Mouse (Mus musculus): Measurements from ENCODE around the gene Thap12.

Thap12 gene

GRCm38 (mm10) chr7:98698041-98698440 is 4.9 kb upstream of the Thap12 start:
- DNase-seq (ENCODE audit: inconsistent ontology term), result no peak

DNA sequence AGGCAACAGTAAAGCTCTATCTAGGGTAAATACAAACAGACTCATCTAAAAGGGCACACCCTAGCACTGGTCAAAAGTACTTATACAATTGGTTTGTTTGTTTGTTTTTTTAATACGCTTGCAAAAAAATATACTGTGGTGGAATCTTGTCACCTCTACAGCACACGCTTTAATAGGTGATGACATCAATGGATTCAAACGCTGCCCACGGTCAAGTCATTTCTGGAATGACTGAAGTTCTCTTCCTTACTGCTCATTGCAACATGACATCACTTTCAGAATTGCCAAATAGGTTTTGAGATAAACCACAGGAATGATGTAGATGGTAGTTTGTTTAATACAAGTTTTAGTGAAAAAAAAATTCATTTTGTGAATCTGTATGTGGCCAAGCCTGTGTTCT is 4.3 kb upstream of the Thap12 start:
- no peak for DNase-seq (ENCODE audit: inconsistent ontology term)

DNA sequence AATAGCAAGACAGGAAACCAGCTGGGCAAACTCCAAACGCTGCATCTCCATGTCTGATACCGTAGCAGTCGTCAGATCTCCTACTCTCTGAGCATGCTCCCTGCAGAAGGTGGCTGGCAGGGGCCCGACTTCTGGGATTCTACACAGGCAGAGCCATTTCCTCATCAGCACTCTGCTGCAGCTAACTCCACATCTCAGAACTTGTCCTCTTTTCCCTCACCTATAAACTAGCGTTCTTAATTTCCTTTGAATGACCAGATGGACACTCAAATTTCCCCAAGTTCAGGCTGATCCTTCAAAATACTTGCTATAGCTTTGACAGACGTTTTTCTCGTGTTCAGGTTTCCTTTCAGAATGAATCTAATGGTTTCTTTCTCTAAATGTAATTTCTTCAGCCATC is 1.1 kb upstream of the Thap12 start:
- DNase-seq (ENCODE audit: inconsistent ontology term), result no peak

- DNase-seq (ENCODE audit: inconsistent ontology term), result peak; percentile 71
Observed at GRCm38 (mm10) chr7:98703365-98703881, 520 bp downstream of the Thap12 start.

- no peak for DNase-seq (ENCODE audit: inconsistent ontology term)
Observed at GRCm38 (mm10) chr7:98704276-98704675, 1.4 kb downstream of the Thap12 start.

DNA sequence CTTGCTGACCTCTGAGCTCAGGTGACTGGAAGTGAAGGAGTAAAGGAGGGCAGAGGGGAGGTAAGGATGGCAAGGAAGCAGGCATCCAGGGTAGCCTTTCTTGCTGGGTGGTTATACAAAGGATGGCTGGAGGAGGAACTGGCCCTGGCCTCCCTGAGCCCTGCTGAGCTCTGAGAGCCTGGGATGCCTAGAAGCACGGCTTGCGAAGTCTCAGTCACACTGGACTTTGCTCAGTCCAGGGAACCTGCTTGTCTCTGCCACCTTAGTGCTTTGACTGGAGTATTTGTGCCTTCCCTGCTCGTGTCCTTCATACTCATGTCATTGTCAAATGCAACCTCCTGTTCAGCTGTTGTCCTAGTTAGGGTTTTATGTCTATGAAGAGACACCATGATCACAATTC is 10.8 kb downstream of the Thap12 start:
- no peak for DNase-seq (ENCODE audit: inconsistent ontology term)

DNA sequence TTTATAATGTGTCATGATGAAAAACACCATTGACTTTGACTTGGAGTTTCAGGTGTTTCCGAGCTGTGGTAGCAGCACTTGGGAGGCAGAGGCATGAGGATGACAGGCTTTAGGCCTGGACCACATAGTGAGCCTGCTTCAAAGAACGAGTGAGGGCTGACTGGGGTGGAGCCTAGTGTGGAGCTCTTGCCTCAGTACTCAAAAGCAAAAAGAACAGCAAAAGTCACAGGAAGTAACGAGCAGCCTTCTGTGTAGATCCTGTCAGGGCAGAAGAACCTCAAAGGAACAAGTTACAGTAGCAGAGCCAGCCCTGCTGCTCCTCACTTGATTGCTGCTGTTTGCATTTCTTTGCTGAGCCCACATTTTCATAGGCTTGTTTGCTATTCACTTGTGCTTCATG is 14.5 kb downstream of the Thap12 start:
- DNase-seq (ENCODE audit: inconsistent ontology term), result no peak

DNA sequence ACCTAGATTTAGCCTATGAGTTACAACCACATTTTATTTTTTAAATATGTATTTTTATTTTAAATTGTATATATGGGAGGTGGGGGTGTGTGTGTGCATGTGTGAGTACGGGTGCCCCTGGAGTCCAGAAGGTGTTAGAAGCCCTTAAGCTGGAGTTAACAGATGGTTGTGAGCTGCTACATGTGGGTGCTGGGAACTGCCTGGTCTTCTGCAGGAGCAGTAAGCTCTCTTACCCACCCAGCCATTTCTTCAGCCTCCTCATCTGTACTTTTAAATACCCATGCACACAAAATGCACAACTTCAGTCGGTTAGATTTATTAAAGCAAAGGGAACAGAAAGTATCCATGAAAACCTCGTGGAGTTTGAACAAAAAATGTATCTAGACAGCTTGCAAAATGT is 16.9 kb downstream of the Thap12 start:
- no peak for DNase-seq (ENCODE audit: inconsistent ontology term)

DNA sequence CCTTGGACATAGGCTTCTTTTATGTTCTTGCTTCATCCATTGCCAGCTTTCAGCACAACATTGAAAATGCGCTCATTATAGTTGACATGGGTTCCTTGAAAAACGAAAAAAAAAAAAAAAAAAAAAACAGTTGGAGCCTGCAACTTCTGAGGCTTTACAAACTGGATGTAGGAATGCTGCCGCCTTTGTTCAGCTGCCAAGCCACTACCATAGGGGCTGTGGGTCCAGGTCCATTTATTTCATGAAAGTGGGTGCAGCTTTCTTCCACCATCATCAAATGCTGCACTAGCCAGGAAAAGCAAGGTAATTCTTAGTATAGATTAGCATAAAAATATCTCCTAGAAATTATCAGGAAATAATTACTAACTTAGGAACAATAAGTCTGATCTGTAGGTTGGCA is 17.8 kb downstream of the Thap12 start:
- no peak for DNase-seq (ENCODE audit: inconsistent ontology term)

DNA sequence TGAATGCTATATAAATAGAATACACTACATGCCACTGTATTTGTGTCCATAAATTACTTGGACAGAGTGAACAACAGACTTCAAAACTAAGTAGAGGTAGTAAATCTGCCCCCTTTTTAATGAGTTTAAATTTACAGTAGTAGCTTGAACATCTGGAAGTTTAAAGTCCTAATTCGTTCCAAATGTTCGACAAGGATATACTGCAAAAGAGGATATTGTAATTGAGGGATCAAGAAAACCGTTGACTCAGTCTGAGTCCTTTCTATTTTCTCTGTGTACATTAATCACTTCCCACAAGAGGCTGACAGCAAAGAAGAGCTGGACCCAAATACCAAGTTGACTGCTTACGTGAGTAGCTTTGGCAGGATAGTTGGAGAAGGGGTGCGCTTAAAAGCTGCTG is 18.3 kb downstream of the Thap12 start:
- no peak for DNase-seq (ENCODE audit: inconsistent ontology term)

DNA sequence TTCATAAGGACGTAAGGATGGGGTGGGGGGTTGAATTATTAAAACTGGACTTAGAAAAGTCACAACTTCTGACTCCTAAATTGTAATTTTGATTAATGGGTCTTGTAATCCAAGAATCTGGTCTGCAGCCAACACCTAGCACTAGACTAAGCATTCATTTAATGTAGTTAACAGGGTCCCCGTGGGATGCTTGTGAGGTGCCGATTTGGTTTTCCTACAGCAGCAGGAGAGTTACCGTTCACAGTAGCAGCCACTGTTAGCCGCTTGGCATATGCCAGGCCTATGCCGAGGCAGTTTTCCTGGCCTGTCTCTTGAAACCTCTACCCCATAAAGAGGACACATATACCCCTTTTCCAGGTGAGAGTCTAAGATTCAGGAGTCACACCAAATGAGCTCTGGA is 18.7 kb downstream of the Thap12 start:
- no peak for DNase-seq (ENCODE audit: inconsistent ontology term)

- DNase-seq (ENCODE audit: inconsistent ontology term), result no peak
Observed at GRCm38 (mm10) chr7:98725686-98726195, 22.8 kb downstream of the Thap12 start.

- no peak for DNase-seq (ENCODE audit: inconsistent ontology term)
Observed at GRCm38 (mm10) chr7:98727986-98728385, 25.1 kb downstream of the Thap12 start.

- peak; percentile 51 for DNase-seq (ENCODE audit: inconsistent ontology term)
Observed at GRCm38 (mm10) chr7:98728499-98728898, 25.6 kb downstream of the Thap12 start.

DNA sequence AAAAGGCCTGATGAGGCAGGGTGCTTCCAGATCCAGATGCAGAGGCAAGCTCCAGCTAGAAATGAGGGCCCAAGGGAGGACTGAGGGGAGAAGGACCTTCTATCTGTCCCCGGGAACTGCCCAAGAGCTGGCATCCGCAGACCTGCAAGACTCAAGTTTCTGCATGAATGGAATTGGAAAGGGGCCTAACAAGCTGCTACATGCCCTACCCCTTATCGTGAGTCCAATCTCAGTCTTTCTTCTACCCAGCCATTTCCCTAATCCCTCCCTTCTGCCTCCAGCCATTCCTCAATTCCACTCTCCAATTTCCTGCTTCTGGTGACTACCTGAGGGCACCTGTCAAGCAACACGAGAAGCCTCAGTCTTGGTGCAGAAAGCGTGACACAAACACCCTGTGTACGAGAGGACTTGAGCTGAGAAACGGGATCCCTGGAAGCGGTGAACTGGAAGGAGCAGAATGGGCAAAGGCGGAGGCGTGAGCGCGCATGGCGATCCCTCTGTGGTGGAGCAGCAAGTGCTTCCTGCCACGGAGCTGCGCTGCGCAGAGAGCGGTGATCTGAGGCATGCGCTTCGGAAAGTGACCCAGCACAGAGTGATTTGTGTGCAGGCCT is 26.9 kb downstream of the Thap12 start:
- peak; percentile 71 for DNase-seq (ENCODE audit: inconsistent ontology term)

DNA sequence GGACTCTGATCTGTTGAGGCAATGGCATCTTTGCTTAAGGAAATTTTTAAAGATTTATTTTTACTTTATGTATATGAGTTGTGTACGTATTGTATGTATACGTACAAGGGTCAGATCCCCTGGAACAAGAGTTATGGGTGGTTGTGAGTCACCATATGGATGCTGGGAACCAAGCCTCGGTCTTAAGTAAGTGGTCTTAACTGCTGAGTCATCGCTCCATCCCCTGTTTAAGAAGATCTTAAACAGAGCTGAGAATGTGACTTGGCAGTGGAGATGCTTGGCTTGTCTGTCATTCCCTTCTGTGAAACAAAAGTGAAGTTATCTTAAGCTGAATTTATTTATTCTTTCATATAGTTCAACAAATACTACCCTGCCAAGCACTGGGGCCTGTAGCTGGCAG is 31.1 kb downstream of the Thap12 start:
- no peak for DNase-seq (ENCODE audit: inconsistent ontology term)

DNA sequence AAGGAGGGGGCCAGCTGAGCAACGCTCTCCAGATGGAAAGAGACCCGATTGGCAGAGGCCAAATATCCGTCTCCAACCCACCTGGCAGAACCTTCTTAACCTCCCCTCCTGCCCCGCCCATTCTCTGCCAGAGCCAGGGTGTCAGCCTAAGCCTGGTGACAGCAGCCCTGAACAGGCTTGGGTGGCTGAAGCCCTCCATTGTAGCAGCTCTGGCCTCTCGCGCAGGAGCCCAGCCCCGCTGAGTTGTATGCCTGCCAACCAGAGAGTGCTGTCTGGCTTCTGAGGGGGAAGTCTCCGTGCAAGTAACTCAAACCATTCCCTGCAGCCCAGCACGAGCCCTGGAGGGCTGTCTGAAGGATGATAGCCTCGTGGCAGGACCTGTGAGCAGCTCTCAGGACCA is 32.0 kb downstream of the Thap12 start:
- peak; percentile 50 for DNase-seq (ENCODE audit: inconsistent ontology term)

DNA sequence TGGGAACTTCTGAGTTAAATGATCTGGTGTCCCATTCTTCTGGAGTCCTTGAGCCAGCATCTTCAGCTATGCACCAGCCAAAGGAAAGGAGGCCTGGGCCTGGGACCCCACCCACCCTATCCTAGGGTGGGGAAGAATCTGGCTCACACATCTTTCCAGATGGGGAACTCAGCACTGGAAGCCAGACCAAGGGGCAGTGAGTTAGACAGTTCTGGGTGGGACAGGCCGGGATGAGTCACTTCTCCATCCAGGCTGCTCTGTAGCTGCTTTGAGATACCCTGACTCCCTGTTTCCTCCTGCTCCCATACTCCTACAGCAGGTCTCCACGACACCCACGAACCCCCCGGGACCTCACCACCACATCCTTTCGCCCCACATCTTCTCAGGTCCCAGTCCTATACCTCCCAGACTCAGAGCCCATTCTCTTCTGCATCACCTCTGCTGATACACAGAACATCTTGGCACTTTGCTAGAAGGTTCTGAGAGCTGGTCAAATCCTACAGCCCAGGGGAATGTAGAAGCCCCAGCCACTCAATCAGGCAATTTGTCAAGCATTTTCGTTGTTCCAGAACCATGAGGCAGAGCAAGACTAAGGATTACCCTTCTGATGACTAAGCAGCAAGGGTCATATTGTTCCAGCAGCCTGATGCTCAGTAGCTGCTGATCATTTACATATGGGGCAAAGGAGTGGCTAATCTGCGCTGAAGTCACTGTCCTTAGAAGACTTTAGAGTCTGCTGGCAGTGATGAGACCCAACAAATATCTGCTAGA is 34.1 kb downstream of the Thap12 start:
- DNase-seq (ENCODE audit: inconsistent ontology term), result no peak

GRCm38 (mm10) chr7:98740363-98740762 is 37.5 kb downstream of the Thap12 start:
- DNase-seq (ENCODE audit: inconsistent ontology term), result no peak

DNA sequence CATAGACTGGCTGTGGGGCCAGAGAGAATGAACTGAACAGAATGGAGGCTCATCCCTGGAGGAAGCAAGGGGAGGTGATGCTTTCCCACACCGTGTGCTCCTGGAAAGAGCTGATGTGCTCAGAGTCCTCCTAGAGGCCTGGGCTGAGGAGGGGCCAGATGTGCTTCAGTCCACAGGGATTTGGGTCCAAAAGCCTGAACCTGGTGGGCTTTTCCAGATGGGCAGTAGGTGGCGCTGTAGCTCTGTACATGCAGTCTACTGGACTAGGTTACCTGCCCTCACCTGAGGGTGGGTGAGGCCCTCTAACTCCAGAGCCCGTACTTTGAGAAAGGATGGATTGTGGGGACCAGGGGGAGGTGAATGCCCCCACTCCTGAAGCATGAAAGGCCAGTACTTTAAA is 40.4 kb downstream of the Thap12 start:
- peak; percentile 37 for DNase-seq (ENCODE audit: inconsistent ontology term)

DNA sequence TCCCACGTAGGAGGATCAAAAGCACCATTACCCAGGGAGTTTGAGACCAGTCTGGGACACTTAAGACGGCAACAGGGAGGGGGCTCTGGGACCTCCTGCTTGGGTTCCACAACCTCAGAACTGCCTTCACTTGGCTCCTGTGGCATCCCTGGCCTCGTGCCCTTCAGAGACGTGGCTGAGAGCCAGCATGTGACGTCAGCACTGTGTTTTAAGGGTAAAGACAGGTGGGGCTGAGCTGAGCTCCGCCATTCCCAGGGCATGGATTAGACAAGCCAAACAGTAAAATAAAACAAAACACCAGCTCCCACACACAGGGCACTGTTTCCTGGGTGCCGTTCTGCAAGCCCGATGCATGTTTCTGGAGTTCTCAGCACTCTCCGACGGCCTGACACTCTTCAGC is 47.5 kb downstream of the Thap12 start:
- no peak for DNase-seq (ENCODE audit: inconsistent ontology term)

DNA sequence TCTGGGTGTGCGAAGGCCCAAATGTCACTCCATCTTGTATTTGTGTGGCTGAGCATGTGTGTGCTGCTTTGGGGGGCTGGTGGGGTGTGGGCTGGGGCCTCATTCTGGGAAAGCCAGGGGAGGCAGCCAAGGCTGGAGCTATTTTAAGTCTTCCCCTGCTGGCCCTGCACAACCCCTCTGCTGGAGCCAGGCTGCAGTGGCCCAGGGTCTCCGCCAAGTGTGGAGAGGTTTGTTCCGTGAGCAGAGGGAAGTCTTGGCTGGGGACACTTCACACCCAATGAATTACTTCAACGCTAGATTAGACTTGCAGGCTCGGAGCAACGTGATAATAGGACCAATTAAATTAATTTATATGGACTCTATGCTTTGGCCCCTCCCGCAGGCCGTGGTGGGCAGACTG is 49.8 kb downstream of the Thap12 start:
- no peak for DNase-seq (ENCODE audit: inconsistent ontology term)

GRCm38 (mm10) chr7:98756050-98756449 is 53.1 kb downstream of the Thap12 start:
- no peak for DNase-seq (ENCODE audit: inconsistent ontology term)
